Mouse (Mus musculus) layer of hippocampus, adult 2 months (tissue): ENCODE data around the gene Ccdc57. TPM values are rescaled to one million over a fixed set of nuclear protein-coding genes. Genes with fewer than 3 reads are reported as not detected.

Experiments used
- DNase-seq, 2 experiments: peaks; one replicate each; pipeline ENCODE4 v3.0.0; 2022; ENCODE audit warnings: low spot score in 2 of 2
- H3K27ac ChIP-seq: fragments of 200-600 bp; 2 replicates; pipeline ENCODE4 v1.8.1; 2022
- H3K4me3 ChIP-seq: fragments of 200-600 bp; 2 replicates; pipeline ENCODE4 v1.8.1; 2022; ENCODE audit warnings: mild to moderate bottlenecking
- CTCF ChIP-seq: fragments of 200-600 bp; conservative IDR thresholded peaks from 2 replicates; pipeline ENCODE4 v1.8.1; 2022; ENCODE audit warnings: antibody characterized with exemption, mild to moderate bottlenecking, moderate library complexity
- long read RNA-seq, 2 experiments: library from polyadenylated mRNA; stranded (forward); transcript quantifications; one replicate each; pipeline ENCODE4 v2.0.0; 2021; ENCODE audit warnings: borderline mapping rate in 2 of 2
- total RNA-seq, 2 experiments: library from RNA; stranded (reverse); gene quantifications; 2 replicates each; pipeline ENCODE4 v1.2.3; 2021

The Ccdc57 gene
- total RNA-seq, result 1 to 10 TPM; 8.4 to 8.7 TPM
- long read RNA-seq, experiment 1, partial matches to known transcripts, result 2 of 8 reads
- long read RNA-seq, experiment 1, other reads (novel, unspliced or antisense), result 5 of 8 reads
- long read RNA-seq, experiment 2, partial matches to known transcripts, result 1 of 14 reads
- long read RNA-seq, experiment 2, other reads (novel, unspliced or antisense), result 12 of 14 reads

DNA sequence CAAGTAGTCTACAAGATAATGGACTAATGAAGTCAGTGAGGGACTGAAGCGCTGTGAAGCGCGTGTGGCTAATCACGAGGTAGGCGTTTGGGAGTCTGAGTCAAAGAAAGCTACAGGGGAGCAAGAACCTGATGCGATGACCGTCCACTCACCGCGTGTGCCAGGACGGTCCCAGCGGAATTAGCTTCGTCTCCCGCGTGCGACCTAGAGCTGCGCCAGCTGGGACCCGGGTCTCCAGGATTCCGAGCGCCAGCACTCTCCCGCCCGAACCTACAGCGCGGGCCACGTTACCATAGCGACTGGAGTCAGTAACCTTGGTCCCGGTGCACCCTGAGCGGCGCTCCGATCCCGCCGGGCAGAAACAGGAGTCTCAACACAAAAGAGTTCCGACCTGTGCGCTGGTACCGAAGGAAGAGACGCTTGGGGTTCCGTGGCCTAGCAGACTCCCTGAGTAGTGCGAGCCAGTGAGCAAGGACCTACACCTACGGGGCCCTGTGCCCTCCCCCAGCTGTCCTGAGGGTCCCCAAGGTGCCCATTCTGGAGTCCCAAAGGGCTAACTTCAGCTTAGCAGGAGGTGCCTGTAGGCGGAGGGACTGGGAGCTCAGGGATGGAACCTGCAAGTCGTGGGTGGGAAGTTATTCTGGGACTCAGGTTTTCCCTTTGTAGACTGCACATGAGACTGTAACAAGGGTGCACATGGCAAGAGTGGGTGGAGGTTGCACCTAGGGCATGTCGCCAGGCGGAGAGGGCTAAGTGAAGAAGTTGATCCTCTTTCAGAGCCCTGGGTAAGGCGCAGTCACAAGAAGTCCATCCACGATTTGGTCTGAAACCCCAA is at the start of gene Ccdc57:
Gene Ccdc57, minus strand, starts transcription at position 309 of the 835 bp plus-strand sequence.
- no peak for TF ChIP-seq CTCF
- H3K27ac ChIP-seq, result peak within 1 kb of the TSS; percentile 91
- H3K4me3 ChIP-seq, result peak within 1 kb of the TSS; percentile 98
- peak; percentile 89 to 94 for DNase-seq

DNA sequence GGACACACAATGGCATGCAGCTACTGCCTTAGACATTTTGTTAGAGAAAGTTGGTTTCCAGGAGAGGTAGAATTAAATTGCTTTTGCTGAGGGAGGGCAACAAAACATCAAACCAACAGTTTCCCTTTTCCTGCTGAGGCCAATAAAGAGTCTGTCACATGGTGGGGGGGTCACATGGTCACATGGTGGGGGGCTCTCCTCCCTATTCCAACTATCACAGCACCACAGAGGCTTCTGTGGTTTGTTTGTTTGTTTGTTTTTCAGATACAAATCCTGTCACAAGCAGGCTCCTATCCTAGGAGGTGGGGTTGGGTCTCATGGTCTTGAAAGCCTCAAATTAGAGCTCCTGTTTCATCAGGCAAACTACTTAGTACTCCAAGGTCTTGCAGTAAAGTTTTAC is 49.8 kb upstream of the Ccdc57 start:
- Histone ChIP-seq H3K27ac (no peak overlapping the region), H3K4me3 (no peak overlapping the region)
- DNase-seq, result no peak
- TF ChIP-seq CTCF, result no peak

DNA sequence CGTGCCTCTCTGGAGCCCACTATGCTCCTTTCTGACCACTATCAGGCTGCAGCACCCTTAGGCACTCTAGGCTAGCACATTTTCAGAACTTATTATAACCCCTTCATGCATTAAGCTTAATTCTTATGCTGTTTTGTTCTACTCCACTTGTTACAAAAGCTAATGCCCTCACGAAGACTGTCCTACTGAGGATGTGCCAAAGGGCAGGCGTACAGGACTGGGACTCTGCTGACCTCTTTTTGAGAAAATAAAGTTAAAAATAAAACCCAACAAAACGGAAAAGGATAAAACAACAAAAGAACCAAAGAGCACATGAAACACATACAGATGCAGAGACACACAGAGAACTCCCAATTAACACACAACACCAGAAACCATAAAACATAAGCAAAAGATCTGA is 49.0 kb upstream of the Ccdc57 start:
- no peak overlapping the region for H3K4me3 ChIP-seq
- DNase-seq, result no peak
- H3K27ac ChIP-seq, result no peak overlapping the region
- no peak for TF ChIP-seq CTCF

DNA sequence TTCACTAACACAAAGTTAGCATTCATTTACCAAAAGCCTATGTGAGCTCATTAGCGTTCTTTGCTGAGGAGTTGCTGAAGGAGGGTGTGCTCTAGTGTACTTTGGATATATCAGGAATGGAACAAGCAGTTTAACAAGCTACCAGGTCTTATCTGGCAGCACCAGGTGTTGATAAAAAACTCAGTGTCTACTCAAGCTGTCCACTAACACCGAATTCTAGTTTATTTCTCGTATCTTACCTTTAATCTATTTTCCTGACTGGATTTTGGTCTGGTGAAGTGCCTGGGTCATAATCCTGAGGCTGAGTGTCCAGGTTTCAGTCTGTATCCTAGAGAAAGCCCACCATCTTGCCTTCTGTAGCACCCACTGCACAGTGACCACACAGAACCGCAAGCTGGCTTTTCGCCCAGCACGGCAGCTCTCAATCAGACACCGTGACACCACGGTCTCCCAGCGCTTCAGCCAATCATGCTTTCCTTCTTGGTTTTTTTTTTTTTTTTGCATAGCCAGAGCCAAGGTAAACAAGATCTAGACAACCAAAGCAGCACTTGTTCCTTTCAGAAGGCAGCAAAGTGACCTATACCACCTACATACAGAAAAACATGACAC is 47.9 kb upstream of the Ccdc57 start:
- Histone ChIP-seq H3K4me3 (no peak overlapping the region), H3K27ac (peak overlapping the region; percentile 44; the same call in 1 of the 2 replicates)
- no peak for DNase-seq
- no peak for TF ChIP-seq CTCF

DNA sequence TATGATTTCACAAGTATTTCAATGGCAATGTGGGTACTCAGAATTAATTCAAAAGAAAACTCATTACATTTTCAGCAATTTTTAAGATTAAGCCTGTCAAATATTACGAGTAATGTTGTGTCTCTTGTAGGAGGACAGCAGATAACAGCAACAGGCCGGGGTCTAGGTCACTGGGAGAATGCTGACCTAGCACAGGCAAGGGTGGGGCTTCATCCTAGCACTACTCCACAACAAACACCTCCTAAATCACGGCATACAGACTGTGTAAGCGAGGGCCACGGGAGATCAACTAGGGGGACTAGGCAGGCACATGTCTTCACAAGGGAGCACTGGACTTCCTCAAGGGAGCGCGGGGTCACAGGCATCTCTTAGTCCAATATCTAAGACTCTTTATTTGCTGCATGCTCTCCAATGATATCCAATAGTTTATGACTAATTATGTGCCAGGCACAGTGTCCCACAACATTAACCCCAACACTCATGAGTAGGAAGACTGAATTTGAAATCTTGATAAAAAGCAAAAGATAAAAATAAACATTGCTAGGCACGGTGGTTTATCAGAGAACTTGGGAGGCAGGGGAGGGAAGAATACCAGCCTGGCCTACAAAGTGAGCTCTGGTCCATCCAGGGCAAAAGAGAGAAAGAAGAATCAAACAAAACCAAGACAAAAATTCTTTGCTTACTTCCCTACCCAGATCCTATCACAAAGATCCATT is 47.2 kb upstream of the Ccdc57 start:
- DNase-seq, result no peak
- Histone ChIP-seq H3K27ac (no peak overlapping the region; the same call in 1 of the 2 replicates), H3K4me3 (no peak overlapping the region)
- no peak for TF ChIP-seq CTCF

DNA sequence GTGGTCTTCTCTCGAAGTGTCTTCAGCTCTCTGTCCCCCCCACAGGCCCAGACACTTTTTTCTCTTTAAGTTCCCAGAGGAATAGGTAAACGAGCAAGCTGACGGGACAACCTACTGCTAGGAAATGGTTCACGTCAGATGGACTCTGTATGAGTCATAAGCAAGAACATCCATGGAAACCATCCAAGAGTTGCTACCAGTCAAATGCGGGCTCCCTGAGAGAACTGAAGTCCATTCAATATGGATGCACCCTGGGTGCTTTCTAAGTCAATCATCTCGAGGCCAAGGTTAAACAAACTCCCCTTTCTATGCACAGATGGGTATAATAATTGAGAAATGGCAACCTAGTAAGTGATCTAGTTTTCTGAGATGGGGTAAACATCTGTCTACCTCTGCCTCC is 40.6 kb upstream of the Ccdc57 start:
- 0 out of 2 replicates have a peak overlapping the region, but pooled peaks have one; percentile 20 for H3K27ac ChIP-seq
- no peak for DNase-seq
- no peak overlapping the region for H3K4me3 ChIP-seq
- TF ChIP-seq CTCF, result no peak

DNA sequence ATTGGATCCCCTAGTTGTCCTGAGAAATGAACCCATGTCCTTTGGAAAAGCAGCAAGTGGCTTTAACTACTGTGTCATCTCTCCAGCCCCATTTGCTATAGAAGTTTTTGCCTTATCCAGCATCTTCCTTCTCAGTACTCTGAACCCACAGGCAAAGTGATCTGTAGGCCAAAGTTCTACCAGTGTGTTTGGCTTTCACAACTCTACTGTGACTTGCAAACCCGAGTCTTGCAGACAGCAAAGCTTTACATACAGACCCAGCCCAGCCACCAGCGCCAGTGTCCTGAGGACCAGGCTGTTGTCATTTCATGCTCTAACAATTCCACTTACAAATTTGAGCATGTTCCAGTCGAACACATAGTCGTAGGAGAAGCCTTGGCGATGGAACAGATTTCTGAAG is 38.6 kb upstream of the Ccdc57 start:
- Histone ChIP-seq H3K4me3 (no peak overlapping the region), H3K27ac (no peak overlapping the region)
- no peak for TF ChIP-seq CTCF
- no peak for DNase-seq

DNA sequence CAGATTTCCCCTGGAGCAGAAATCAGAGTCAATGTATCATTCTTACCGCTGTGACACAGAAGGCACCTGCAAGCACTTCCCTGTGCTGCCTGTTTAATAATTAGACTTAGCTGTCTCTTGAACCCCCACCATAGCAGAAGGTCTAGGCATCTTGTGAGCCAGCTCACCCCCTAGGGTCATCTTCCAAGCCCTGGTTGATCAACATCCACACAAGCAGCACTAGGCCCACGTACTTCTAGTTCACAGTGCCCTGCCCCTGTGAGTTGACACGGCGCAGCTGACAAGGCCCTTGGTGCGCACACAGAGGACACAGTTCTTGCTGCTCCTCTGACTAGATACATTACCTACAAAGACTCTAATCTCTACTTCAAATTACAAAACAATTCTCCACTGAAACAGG is 37.1 kb upstream of the Ccdc57 start:
- Histone ChIP-seq H3K27ac (no peak overlapping the region), H3K4me3 (no peak overlapping the region)
- no peak for TF ChIP-seq CTCF
- no peak for DNase-seq

DNA sequence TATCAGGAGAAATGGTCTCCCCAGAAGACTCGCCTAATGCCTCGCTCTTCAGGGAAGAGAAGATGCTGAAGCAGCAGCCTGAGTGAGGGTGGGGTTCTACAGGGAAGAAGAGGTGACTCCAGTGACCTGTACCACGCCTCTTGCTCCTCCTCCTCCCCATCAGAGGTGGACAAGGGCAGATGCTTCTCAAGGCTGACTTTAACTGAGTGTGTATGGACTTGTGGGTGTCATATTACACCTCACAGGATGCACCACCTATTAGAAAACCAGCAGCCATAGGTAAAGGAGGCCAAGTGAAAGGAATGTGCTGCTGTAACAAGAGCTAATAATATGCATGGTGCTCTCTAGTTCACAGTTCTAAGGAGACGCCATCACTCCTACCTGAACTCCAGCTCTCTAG is 32.9 kb upstream of the Ccdc57 start:
- no peak overlapping the region for H3K4me3 ChIP-seq
- DNase-seq, result no peak
- TF ChIP-seq CTCF, result no peak

DNA sequence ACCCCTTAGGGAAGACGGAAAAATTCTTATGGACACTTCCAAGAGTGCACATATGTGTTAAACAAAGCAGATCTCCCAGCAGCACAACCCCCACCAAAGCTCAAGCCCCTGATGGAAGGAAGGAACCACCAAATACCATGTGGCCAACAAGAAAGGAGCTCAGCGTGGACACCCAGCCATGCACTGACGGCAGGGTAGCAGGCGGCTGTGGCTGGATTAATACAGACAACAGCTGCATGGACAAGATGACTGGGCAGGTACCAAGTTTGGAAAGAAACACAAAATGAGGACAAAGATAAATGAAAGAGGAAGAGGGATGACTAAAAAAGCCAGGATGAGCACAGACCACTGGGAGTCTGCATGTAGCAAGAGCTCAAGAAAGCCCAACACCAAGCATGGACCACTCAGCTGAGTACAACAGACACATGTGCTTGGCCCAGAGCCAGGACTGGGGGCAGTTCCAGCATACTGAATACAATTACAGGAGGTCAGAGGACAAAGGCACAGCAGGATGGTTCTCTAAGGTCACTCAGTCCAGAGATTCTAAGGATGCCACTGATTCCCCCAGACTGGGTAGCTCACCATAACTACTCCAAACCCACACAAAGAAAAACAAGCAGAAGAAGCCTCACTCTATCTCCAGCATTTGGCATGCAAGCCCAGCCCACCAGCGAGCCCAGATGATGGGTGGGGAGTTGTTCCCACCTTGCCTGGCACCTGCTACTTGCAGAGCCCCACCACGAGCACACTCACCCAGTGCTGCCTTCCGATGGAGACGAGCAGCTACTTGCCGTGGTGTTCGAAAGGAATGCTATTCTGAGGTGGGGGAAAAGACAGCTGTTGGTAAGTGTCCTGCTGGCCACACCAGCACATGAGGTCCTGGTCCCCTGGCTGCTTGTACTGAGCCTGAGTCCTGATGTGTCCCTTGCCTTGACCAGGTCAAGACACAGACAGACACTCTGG is 31.8 kb upstream of the Ccdc57 start:
- TF ChIP-seq CTCF, result no peak
- no peak for DNase-seq
- Histone ChIP-seq H3K27ac (no peak overlapping the region), H3K4me3 (no peak overlapping the region)

More for the DNA sequence above, 32.9 kb upstream of the Ccdc57 start:
- H3K27ac ChIP-seq, result no peak overlapping the region

DNA sequence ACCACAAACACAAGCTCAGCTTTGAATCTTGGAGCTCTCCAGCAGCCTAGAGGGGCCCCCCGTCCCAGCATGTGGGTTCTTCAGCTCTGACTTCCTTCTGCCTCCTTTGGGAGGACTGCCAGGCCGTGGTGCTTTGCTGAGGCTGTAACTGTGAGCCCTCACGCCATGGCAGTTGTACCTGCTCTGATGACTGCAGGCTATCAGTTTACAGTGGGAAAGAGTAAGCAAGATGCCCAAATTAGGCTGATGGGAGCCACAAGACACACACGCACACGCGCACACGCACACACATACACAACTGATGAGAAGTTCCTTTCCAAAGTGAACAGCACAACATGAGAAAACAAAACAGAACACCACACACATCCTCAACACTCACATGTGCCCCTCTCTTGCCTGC is 30.2 kb upstream of the Ccdc57 start:
- Histone ChIP-seq H3K27ac (no peak overlapping the region), H3K4me3 (no peak overlapping the region)
- no peak for DNase-seq
- no peak for TF ChIP-seq CTCF
